Mouse (Mus musculus) kidney, adult 2 months (tissue): ENCODE results near the gene Adsl. TPM values are rescaled to one million over a fixed set of nuclear protein-coding genes. Genes with fewer than 3 reads are reported as not detected.
A peak's percentile ranks its signal among the peaks of the same experiment; 100 is the strongest.
"Not testable (repeated sequence)": the region's sequence is repeated elsewhere in the genome, so short reads cannot be mapped to it uniquely, and the experiment has no call there.

Experiments
- DNase-seq: peaks from one replicate; pipeline ENCODE4 v3.0.0; 2021
- H3K27ac ChIP-seq: fragments of 200-500 bp; 2 replicates; pipeline ENCODE4 v1.5.1; 2012; ENCODE audit warnings: low read depth, low read length, control low read depth, inconsistent platforms; ENCODE audit not compliant: insufficient read depth
- H3K27me3 ChIP-seq: fragments of 200-500 bp; replicated peaks from 2 replicates; pipeline ENCODE4 v1.6.1; 2012; ENCODE audit warnings: mild to moderate bottlenecking, moderate library complexity, low read length, inconsistent platforms; ENCODE audit not compliant: control insufficient read depth, insufficient read depth
- H3K36me3 ChIP-seq: fragments of 200-500 bp; 2 replicates; pipeline ENCODE4 v1.6.1; 2012; ENCODE audit warnings: mild to moderate bottlenecking, moderate library complexity, low read length, inconsistent platforms; ENCODE audit not compliant: control insufficient read depth, insufficient read depth
- H3K4me1 ChIP-seq: fragments of 200-500 bp; 2 replicates; pipeline ENCODE4 v1.6.1; 2011; ENCODE audit warnings: low read length; ENCODE audit not compliant: control insufficient read depth, insufficient read depth
- H3K4me3 ChIP-seq: fragments of 200-500 bp; 2 replicates; pipeline ENCODE4 v1.5.1; 2011; ENCODE audit warnings: mild to moderate bottlenecking, low read depth, low read length, control low read depth; ENCODE audit not compliant: insufficient read depth
- CTCF ChIP-seq: fragments of 200-500 bp; conservative IDR thresholded peaks from 2 replicates; pipeline ENCODE4 v1.5.1; 2011; ENCODE audit warnings: low read depth, mild to moderate bottlenecking, control low read depth, low read length, moderate library complexity, mixed read lengths; ENCODE audit not compliant: insufficient read depth, insufficient read length
- POLR2A ChIP-seq: fragments of 200-500 bp; IDR thresholded peaks from one replicate; pipeline ENCODE4 v1.6.1; 2011; ENCODE audit warnings: low read depth, low read length, control low read depth
- WGBS: fragments of 180-500 bp; shearing (Covaris S2); methylation state at CpG from one replicate; pipeline ENCODE4 v1.1.7; 2018; 5-methylcytosine and 5-hydroxymethylcytosine counted together
- polyA plus RNA-seq: library from polyadenylated mRNA; depleted of rRNA; stranded (reverse); fragments of >200 nt; gene quantifications from 2 replicates; pipeline ENCODE4 v1.2.3, GENCODE M21; 2012

Adsl gene
- polyA plus RNA-seq, 1 experiment, result 83.9 TPM

DNA sequence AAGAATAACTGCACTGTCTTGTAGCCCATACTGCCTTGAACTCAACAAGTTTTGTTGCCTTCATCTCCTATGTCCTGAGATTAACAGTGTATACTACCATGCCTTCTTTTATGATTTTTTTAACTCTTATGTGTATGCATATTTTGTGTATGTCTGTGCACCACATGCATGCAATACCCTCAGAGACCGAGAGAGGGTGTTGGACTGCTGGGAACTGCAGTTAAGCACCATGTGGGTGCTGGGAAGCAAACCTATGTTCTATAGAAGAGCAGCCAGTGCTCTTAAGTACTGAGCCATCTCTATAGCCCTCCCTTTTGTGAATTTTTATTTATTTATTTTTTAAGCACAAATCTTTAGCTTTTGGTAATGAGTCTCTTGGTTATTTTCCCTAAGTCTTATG lies 34.5 kb upstream of the Adsl start:
- Histone ChIP-seq H3K27me3 (no peaks in the 10 kb centered on the region), H3K4me1 (no peaks in the 10 kb centered on the region), H3K4me3 (no peak overlapping the region), H3K36me3 (peaks cover 9% of the 10 kb centered on the region), H3K27ac (no peak overlapping the region)
- no peak for DNase-seq
- TF ChIP-seq CTCF (no peak), POLR2A (no peak)
- WGBS, result 100% methylated on average over 1 of the region's 1 CpGs

DNA sequence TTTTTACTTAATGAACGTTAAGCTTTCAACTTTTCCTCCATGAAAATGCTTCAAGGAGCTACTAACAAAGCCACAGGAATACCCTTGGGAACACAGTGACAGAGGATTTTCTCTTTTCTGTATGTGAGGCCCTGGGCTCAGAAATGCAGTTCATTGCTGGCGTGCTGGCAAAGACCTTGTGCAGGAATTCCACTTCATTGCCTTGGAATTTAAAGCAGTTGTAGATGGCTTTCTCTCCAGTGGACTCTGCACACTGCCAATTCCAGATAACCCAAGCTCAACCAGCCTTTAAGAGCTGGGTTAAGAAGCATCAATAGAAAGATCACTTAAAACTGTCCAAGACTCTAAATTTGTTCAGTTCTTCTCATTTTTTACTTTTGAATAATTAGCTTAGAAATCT lies 32.4 kb upstream of the Adsl start:
- 45% methylated on average over 2 of the region's 2 CpGs for WGBS

DNA sequence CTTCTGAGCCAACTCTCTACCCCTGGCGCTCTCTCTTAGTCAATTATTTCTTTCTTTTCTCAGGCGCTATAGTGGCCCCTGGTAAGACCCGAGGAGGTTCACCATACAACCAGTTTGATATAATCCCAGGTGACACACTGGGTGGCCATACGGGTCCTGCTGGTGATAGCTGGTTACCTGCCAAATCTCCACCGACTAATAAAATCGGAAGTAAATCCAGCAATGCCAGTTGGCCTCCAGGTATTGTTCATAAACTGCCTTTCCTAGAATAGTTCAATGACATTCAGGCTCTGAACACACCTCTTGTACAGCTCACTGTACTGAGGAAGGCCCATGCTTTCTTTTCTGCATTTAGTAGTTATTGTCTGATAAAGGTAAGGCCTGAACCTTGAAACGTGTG lies 31.7 kb upstream of the Adsl start:
- TF ChIP-seq POLR2A (no peak), CTCF (no peak)
- WGBS, result 60% methylated on average over 7 of the region's 7 CpGs
- Histone ChIP-seq H3K4me1 (no peaks in the 10 kb centered on the region), H3K27me3 (no peaks in the 10 kb centered on the region), H3K27ac (peak overlapping the region; percentile 40; the same call in 1 of the 2 replicates), H3K4me3 (no peak overlapping the region), H3K36me3 (peaks cover 11% of the 10 kb centered on the region)
- DNase-seq, result peak; percentile 19

More for the DNA sequence above, 32.4 kb upstream of the Adsl start:
- Histone ChIP-seq H3K27me3 (no peaks in the 10 kb centered on the region), H3K27ac (no peak overlapping the region), H3K4me1 (no peaks in the 10 kb centered on the region), H3K4me3 (no peak overlapping the region), H3K36me3 (peaks cover 11% of the 10 kb centered on the region)
- DNase-seq, result peak; percentile 70
- TF ChIP-seq POLR2A (no peak), CTCF (no peak)

DNA sequence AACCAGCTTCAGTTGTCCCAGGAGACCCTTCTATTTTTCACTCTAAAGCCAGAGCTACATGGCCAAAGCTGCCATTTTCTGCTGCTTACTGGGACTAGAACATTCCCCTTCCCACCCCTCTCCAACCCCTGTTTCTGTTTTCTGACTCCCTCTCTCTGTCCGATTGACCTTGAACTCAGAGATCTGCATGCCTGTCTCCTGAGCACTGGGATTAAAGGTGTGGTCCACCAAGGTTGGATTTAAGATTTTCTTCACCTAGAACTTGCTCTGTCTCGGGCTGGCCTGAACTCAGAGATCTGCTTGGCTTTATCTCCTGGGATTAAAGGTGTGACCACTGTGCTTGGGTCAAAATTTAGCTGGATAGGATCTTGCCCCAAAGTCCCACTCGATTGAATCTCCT lies 27.9 kb upstream of the Adsl start:
- Histone ChIP-seq H3K4me3 (no peak overlapping the region), H3K27me3 (no peaks in the 10 kb centered on the region), H3K36me3 (peaks cover 14% of the 10 kb centered on the region), H3K27ac (no peak overlapping the region), H3K4me1 (no peaks in the 10 kb centered on the region)
- DNase-seq, result no peak
- WGBS, result 99% methylated on average over 3 of the region's 3 CpGs
- TF ChIP-seq POLR2A, result no peak
- no peak for TF ChIP-seq CTCF

DNA sequence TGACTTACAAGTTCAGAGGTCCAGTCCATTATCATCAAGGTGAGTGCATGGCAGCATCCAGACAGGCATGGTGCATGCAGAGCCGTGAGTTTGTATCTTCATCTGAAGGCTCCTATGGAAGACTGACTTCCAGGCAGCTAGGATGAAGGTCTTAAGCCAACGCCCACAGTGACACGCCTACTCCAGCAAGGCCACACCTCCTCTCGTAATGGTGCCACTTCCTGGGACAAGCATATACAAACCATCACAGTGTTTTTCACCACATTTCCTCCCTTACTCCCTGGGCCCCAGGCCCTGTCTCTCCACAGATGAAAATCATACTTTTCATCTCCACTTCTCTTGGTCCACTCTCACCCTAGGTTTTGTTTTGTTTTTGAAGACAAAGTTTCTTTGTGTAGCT lies 26.5 kb upstream of the Adsl start:
- no peak for DNase-seq
- no peak overlapping the region for H3K27ac ChIP-seq
- H3K36me3 ChIP-seq, result peaks cover 13% of the 10 kb centered on the region
- no peaks in the 10 kb centered on the region for H3K4me1 ChIP-seq
- WGBS, result 84% methylated on average over 4 of the region's 4 CpGs
- H3K27me3 ChIP-seq, result no peaks in the 10 kb centered on the region
- TF ChIP-seq CTCF, result no peak
- no peak for TF ChIP-seq POLR2A
- no peak overlapping the region for H3K4me3 ChIP-seq

DNA sequence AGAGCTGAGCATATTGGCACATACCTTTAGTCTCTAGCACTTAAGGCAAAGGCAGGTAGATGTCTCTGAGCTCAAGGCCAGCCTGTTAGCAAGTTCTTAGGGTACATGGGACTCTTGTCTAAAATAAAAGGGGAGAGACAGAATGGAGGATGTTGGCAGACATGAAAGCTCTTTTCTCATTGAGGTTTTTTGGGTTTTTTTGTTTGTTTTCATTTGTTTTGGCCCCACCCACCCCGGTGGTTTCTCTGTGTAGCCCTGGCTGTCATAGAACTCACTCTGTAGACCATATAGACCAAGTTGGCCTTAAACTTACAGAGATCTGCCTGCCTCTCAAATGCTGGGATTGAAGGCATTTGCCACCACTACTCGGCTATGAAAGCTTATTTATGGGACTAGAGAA lies 24.1 kb upstream of the Adsl start:
- TF ChIP-seq POLR2A (no peak), CTCF (no peak)
- H3K27ac ChIP-seq, result no peak overlapping the region
- H3K36me3 ChIP-seq, result peaks cover 6% of the 10 kb centered on the region; the same call in 1 of the 2 replicates
- H3K27me3 ChIP-seq, result no peaks in the 10 kb centered on the region
- H3K4me1 ChIP-seq, result no peaks in the 10 kb centered on the region
- 87% methylated on average over 2 of the region's 2 CpGs for WGBS
- H3K4me3 ChIP-seq, result no peak overlapping the region
- DNase-seq, result no peak

DNA sequence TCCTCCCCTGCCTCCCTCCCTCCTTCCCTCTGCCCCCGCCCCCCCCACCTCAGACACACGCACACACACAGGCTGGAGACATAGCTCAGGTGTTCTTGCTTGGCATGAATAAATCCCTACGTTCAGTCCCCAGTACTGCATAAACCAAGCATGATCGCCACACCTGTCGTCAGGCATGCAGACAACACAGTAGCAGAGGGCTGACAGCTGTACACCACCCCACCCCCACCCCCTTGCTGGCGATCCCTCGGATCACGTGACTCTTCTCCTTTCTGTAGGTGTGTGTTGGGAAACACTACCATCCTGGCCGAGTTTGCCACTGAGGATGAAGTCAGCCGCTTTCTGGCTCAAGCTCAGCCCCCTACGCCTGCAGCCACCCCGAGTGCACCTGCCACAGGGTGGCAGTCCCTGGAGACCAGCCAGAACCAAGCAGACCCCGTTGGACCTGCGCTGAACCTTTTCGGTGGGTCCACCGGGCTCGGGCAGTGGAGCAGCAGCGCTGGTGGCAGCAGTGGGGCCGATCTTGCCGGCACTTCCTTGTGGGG lies 19.4 kb upstream of the Adsl start:
- no peak overlapping the region for H3K4me3 ChIP-seq
- DNase-seq, result no peak
- H3K27me3 ChIP-seq, result no peaks in the 10 kb centered on the region
- peaks cover 1% of the 10 kb centered on the region; the same call in 1 of the 2 replicates for H3K36me3 ChIP-seq
- TF ChIP-seq POLR2A (no peak), CTCF (no peak)
- no peak overlapping the region for H3K27ac ChIP-seq
- WGBS, result 79% methylated on average over 20 of the region's 20 CpGs
- H3K4me1 ChIP-seq, result no peaks in the 10 kb centered on the region

DNA sequence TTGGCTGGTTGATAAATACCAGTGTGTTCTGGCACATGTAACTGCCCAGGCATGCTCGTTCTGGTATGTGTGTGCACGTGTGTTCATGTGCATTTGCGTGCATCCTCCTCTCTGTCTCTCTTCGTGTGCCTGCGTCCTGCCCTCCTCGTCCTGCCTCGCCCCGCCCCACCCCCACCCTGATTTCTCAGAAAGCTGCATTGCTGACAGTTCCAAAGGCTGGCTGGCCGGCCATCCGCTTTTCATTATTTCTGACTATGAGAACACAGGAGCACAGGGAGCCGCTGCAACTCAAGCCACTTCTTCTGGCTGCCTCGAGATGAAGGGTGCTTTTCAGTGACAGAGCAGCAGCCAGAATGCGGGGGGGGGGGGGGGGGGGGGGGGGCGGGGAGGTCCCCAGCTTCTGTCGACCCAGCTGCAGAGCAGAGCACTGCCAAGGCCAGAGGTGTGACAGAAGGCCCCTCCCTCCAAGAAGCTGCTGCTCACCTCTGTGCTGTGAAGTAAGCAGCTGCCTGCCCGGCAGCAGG lies 18.2 kb upstream of the Adsl start:
- WGBS, result 48% methylated on average over 16 of the region's 16 CpGs
- DNase-seq, result no peak
- Histone ChIP-seq H3K4me1 (no peaks in the 10 kb centered on the region), H3K4me3 (no peak overlapping the region), H3K27me3 (no peaks in the 10 kb centered on the region), H3K36me3 (peaks cover 1% of the 10 kb centered on the region; the same call in 1 of the 2 replicates), H3K27ac (no peak overlapping the region)
- TF ChIP-seq POLR2A (no peak), CTCF (no peak)

DNA sequence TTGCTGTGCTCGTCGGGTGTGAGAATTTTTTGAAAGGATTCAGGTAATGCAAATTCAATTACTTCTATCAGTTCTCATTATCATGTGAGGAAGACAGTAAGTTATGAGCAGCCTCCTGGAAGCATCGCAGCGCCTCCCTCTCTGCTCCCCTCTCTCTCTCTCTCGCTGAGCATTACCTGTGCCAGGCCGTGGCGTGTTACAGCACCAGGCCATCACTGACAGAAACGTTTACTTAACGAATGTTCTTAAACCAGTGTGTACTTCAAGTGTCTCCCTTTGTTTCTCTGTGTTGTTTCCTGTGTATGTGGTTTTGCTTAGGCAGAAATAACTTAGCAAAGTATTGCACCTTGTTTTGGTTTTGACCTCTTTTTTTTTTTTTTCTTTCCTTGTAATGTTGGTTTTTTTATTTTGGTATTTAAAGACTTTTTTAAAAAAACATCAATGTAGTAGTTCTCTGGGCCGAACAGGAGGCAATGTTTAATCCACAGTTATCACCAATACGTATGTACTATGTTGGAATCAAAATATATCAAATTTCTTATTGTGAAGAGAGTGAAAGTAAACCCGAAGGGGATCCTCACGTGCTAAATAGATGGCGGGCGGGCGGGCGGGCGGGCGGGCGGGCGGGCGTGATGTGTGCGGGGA lies 17.5 kb upstream of the Adsl start:
- not testable (repeated sequence) for DNase-seq, H3K27me3 ChIP-seq, H3K4me1 ChIP-seq, H3K4me3 ChIP-seq, H3K36me3 ChIP-seq, H3K27ac ChIP-seq
- WGBS, result 89% methylated on average over 23 of the region's 23 CpGs
